Mouse (Mus musculus): ENCODE measurements around the gene Ltbp1.

Gene Ltbp1

GRCm38 (mm10) chr17:75066340-75066739 lies 61.0 kb downstream of the Ltbp1 start:
- no peak for DNase-seq (ENCODE audit: low spot score in 2 of 2)

- DNase-seq (ENCODE audit: low spot score in 2 of 2): no peak
Measured at GRCm38 (mm10) chr17:75067314-75067713, 61.9 kb downstream of the Ltbp1 start.

GRCm38 (mm10) chr17:75069232-75069631 lies 63.9 kb downstream of the Ltbp1 start:
- DNase-seq (ENCODE audit: low spot score in 2 of 2): no peak

- DNase-seq (ENCODE audit: low spot score in 2 of 2): no peak
Measured at GRCm38 (mm10) chr17:75071174-75071573, 65.8 kb downstream of the Ltbp1 start.

- no peak for DNase-seq (ENCODE audit: low spot score in 2 of 2)
Measured at GRCm38 (mm10) chr17:75071749-75072148, 66.4 kb downstream of the Ltbp1 start.

- no peak for DNase-seq (ENCODE audit: low spot score in 2 of 2)
Measured at GRCm38 (mm10) chr17:75073887-75074286, 68.5 kb downstream of the Ltbp1 start.

GRCm38 (mm10) chr17:75074978-75075699 lies 69.8 kb downstream of the Ltbp1 start:
- DNase-seq (ENCODE audit: low spot score in 2 of 2): peak in 1 of 2 experiments; percentile 29

GRCm38 (mm10) chr17:75081401-75081800 lies 76.0 kb downstream of the Ltbp1 start:
- DNase-seq (ENCODE audit: low spot score in 2 of 2): no peak

- DNase-seq (ENCODE audit: low spot score in 2 of 2): no peak
Measured at GRCm38 (mm10) chr17:75082449-75082848, 77.1 kb downstream of the Ltbp1 start.

- DNase-seq (ENCODE audit: low spot score in 2 of 2): peak in 1 of 2 experiments; percentile 6
Measured at GRCm38 (mm10) chr17:75087296-75087941, 82.1 kb downstream of the Ltbp1 start.

GRCm38 (mm10) chr17:75088232-75088631 lies 82.9 kb downstream of the Ltbp1 start:
- DNase-seq (ENCODE audit: low spot score in 2 of 2): no peak

- peak in 1 of 2 experiments; percentile 25 for DNase-seq (ENCODE audit: low spot score in 2 of 2)
Measured at GRCm38 (mm10) chr17:75088727-75089126, 83.4 kb downstream of the Ltbp1 start.

- no peak for DNase-seq (ENCODE audit: low spot score in 2 of 2)
Measured at GRCm38 (mm10) chr17:75090556-75090955, 85.2 kb downstream of the Ltbp1 start.

- no peak for DNase-seq (ENCODE audit: low spot score in 2 of 2)
Measured at GRCm38 (mm10) chr17:75093563-75093962, 88.2 kb downstream of the Ltbp1 start.

GRCm38 (mm10) chr17:75094591-75094990 lies 89.2 kb downstream of the Ltbp1 start:
- no peak for DNase-seq (ENCODE audit: low spot score in 2 of 2)

- DNase-seq (ENCODE audit: low spot score in 2 of 2): no peak
Measured at GRCm38 (mm10) chr17:75096727-75097126, 91.4 kb downstream of the Ltbp1 start.

- no peak for DNase-seq (ENCODE audit: low spot score in 2 of 2)
Measured at GRCm38 (mm10) chr17:75097367-75097766, 92.0 kb downstream of the Ltbp1 start.

- DNase-seq (ENCODE audit: low spot score in 2 of 2): no peak
Measured at GRCm38 (mm10) chr17:75101215-75101614, 95.8 kb downstream of the Ltbp1 start.

GRCm38 (mm10) chr17:75101994-75102393 lies 96.6 kb downstream of the Ltbp1 start:
- no peak for DNase-seq (ENCODE audit: low spot score in 2 of 2)

- DNase-seq (ENCODE audit: low spot score in 2 of 2): peak in 1 of 2 experiments; percentile 31
Measured at GRCm38 (mm10) chr17:75107412-75107811, 102.0 kb downstream of the Ltbp1 start.

- DNase-seq (ENCODE audit: low spot score in 2 of 2): no peak
Measured at GRCm38 (mm10) chr17:75107879-75108278, 102.5 kb downstream of the Ltbp1 start.

- no peak for DNase-seq (ENCODE audit: low spot score in 2 of 2)
Measured at GRCm38 (mm10) chr17:75109081-75109716, 103.8 kb downstream of the Ltbp1 start.

Data from cerebellum, postnatal 4 days (tissue).